Mouse (Mus musculus) liver, embryonic 16.5 days (tissue): ENCODE results near the gene Arpc5l. TPM values are rescaled to one million over a fixed set of nuclear protein-coding genes. Genes with fewer than 3 reads are reported as not detected.

Source experiments
- ATAC-seq: fragments of 200-750 bp; cut with Nextera tagmentation; 2 replicates; pipeline ENCODE4 v1.8.0; 2017; ENCODE audit warnings: low read depth, mild to moderate bottlenecking, moderate number of reproducible peaks, moderate library complexity
- H3K27ac ChIP-seq: fragments of 300-500 bp; sonication (generic); 2 replicates; pipeline ENCODE4 v1.5.1; 2014; ENCODE audit warnings: mild to moderate bottlenecking, low read length
- H3K27me3 ChIP-seq: fragments of 300-500 bp; sonication (generic); 2 replicates; pipeline ENCODE4 v1.6.1; 2014; ENCODE audit warnings: low read depth, low read length, mixed read lengths; ENCODE audit not compliant: control insufficient read depth, insufficient read depth
- H3K36me3 ChIP-seq: fragments of 300-500 bp; sonication (generic); 2 replicates; pipeline ENCODE4 v1.6.1; 2014; ENCODE audit warnings: mild to moderate bottlenecking; ENCODE audit not compliant: control insufficient read depth, insufficient read depth
- H3K4me1 ChIP-seq: fragments of 300-500 bp; sonication (generic); 2 replicates; pipeline ENCODE4 v1.6.1; 2014; ENCODE audit warnings: low read depth, low read length, mixed read lengths; ENCODE audit not compliant: control insufficient read depth
- H3K4me2 ChIP-seq: fragments of 300-500 bp; sonication (generic); 2 replicates; pipeline ENCODE4 v1.6.1; 2014; ENCODE audit warnings: low read depth, low read length, mixed read lengths
- H3K4me3 ChIP-seq: fragments of 300-500 bp; sonication (generic); 2 replicates; pipeline ENCODE4 v1.5.1; 2014; ENCODE audit warnings: low read depth, mild to moderate bottlenecking, low read length
- H3K9ac ChIP-seq: fragments of 300-500 bp; sonication (generic); 2 replicates; pipeline ENCODE4 v1.6.1; 2014; ENCODE audit warnings: low read depth, low read length
- H3K9me3 ChIP-seq: fragments of 300-500 bp; sonication (generic); replicated peaks from 2 replicates; pipeline ENCODE4 v1.6.1; 2016; ENCODE audit warnings: low read length; ENCODE audit not compliant: control insufficient read depth
- WGBS: fragments of 180-500 bp; shearing (Covaris S2); extraction: QIAGEN DNeasy Blood & Tissue Kit; methylation state at CpG from one replicate; pipeline ENCODE4 v1.1.7; 2014; ENCODE audit not compliant: insufficient replicate concordance; 5-methylcytosine and 5-hydroxymethylcytosine counted together
- polyA plus RNA-seq: library from polyadenylated mRNA; unstranded; fragments of >200 nt; fragmentation: Nextera tagmentation; extraction: Ambion mirVana; gene quantifications from 2 replicates; pipeline ENCODE4 v1.2.1, GENCODE M21; 2015

Gene Arpc5l
- polyA plus RNA-seq, result 45.8 and 48.6 TPM in 2 replicates

- H3K27ac ChIP-seq, result peak within 1 kb of the TSS; percentile 82
- H3K4me1 ChIP-seq, result peaks cover 55% of the 10 kb centered on the region
- ATAC-seq, result peak; percentile 85
- H3K27me3 ChIP-seq, result no peaks in the 10 kb centered on the region
- peaks cover 20% of the 10 kb centered on the region for H3K36me3 ChIP-seq
- WGBS, result under 1% methylated on average over 58 of the region's 58 CpGs
- H3K9me3 ChIP-seq, result no peaks in the 10 kb centered on the region
- peak within 1 kb of the TSS; percentile 84 for H3K4me2 ChIP-seq
- H3K4me3 ChIP-seq, result peak within 1 kb of the TSS; percentile 90
- peak within 1 kb of the TSS; percentile 80 for H3K9ac ChIP-seq
These were observed at the start of gene Arpc5l for GRCm38 (mm10) chr2:39004880-39005435. Gene Arpc5l, plus strand, starts transcription at chr2:39005348.

- WGBS, result 40% methylated on average over 2 of the region's 2 CpGs
- Histone ChIP-seq H3K4me2 (no peak overlapping the region), H3K4me1 (0 out of 2 replicates have a peak, but pooled peaks cover 2% of the 10 kb centered on the region)
These were observed 49.1 kb upstream of the Arpc5l start for GRCm38 (mm10) chr2:38956062-38956461.

GRCm38 (mm10) chr2:38957671-38958223, 47.4 kb upstream of the Arpc5l start:
- no peak overlapping the region for H3K4me2 ChIP-seq
- 58% methylated on average over 5 of the region's 5 CpGs for WGBS
- H3K36me3 ChIP-seq, result no peaks in the 10 kb centered on the region
- no peak overlapping the region for H3K4me3 ChIP-seq
- no peak overlapping the region for H3K27ac ChIP-seq
- ATAC-seq, result peak; percentile 9; the same call in 1 of the 2 replicates
- H3K9ac ChIP-seq, result no peak overlapping the region
- H3K27me3 ChIP-seq, result no peaks in the 10 kb centered on the region
- 0 out of 2 replicates have a peak, but pooled peaks cover 2% of the 10 kb centered on the region for H3K4me1 ChIP-seq
- no peaks in the 10 kb centered on the region for H3K9me3 ChIP-seq

More at GRCm38 (mm10) chr2:38956062-38956461, 49.1 kb upstream of the Arpc5l start:
- Histone ChIP-seq H3K36me3 (no peaks in the 10 kb centered on the region), H3K27ac (no peak overlapping the region), H3K9me3 (no peaks in the 10 kb centered on the region), H3K27me3 (no peaks in the 10 kb centered on the region), H3K9ac (no peak overlapping the region), H3K4me3 (no peak overlapping the region)
- no peak for ATAC-seq

GRCm38 (mm10) chr2:38964198-38964597, 41.0 kb upstream of the Arpc5l start:
- H3K4me1 ChIP-seq, result peaks cover under 1% of the 10 kb centered on the region
- ATAC-seq, result no peak
- WGBS, result 38% methylated on average over 4 of the region's 4 CpGs

GRCm38 (mm10) chr2:38969650-38970049, 35.5 kb upstream of the Arpc5l start:
- Histone ChIP-seq H3K27ac (peak overlapping the region; percentile 91), H3K9ac (no peak overlapping the region; the same call in 1 of the 2 replicates), H3K4me3 (no peak overlapping the region), H3K27me3 (no peaks in the 10 kb centered on the region), H3K4me1 (peaks cover 19% of the 10 kb centered on the region), H3K36me3 (no peaks in the 10 kb centered on the region), H3K4me2 (peak overlapping the region; percentile 52; the same call in 1 of the 2 replicates), H3K9me3 (no peaks in the 10 kb centered on the region)
- ATAC-seq, result peak; percentile 32
- WGBS, result 32% methylated on average over 2 of the region's 2 CpGs

More at GRCm38 (mm10) chr2:38964198-38964597, 41.0 kb upstream of the Arpc5l start:
- no peaks in the 10 kb centered on the region for H3K9me3 ChIP-seq
- H3K27me3 ChIP-seq, result no peaks in the 10 kb centered on the region
- no peak overlapping the region for H3K27ac ChIP-seq
- H3K9ac ChIP-seq, result no peak overlapping the region
- no peaks in the 10 kb centered on the region for H3K36me3 ChIP-seq
- H3K4me3 ChIP-seq, result no peak overlapping the region
- no peak overlapping the region for H3K4me2 ChIP-seq

GRCm38 (mm10) chr2:38970057-38970456, 35.1 kb upstream of the Arpc5l start:
- Histone ChIP-seq H3K4me3 (no peak overlapping the region), H3K36me3 (no peaks in the 10 kb centered on the region), H3K27me3 (no peaks in the 10 kb centered on the region), H3K4me1 (peaks cover 19% of the 10 kb centered on the region), H3K27ac (peak overlapping the region; percentile 91), H3K9me3 (no peaks in the 10 kb centered on the region), H3K9ac (peak overlapping the region; percentile 18; the same call in 1 of the 2 replicates), H3K4me2 (peak overlapping the region; percentile 52)
- ATAC-seq, result peak; percentile 95
- 16% methylated on average over 5 of the region's 5 CpGs for WGBS

GRCm38 (mm10) chr2:38973223-38973622, 31.9 kb upstream of the Arpc5l start:
- H3K9me3 ChIP-seq, result no peaks in the 10 kb centered on the region
- peaks cover 19% of the 10 kb centered on the region for H3K4me1 ChIP-seq
- no peak for ATAC-seq
- H3K4me2 ChIP-seq, result no peak overlapping the region
- H3K27me3 ChIP-seq, result no peaks in the 10 kb centered on the region
- H3K27ac ChIP-seq, result no peak overlapping the region
- whole genome bisulfite sequencing, result 8% methylated on average over 2 of the region's 2 CpGs
- no peak overlapping the region for H3K9ac ChIP-seq
- H3K36me3 ChIP-seq, result no peaks in the 10 kb centered on the region
- H3K4me3 ChIP-seq, result no peak overlapping the region

GRCm38 (mm10) chr2:38973701-38974100, 31.4 kb upstream of the Arpc5l start:
- no peak overlapping the region for H3K4me2 ChIP-seq
- no peak overlapping the region for H3K9ac ChIP-seq
- H3K9me3 ChIP-seq, result no peaks in the 10 kb centered on the region
- no peak overlapping the region for H3K27ac ChIP-seq
- H3K36me3 ChIP-seq, result no peaks in the 10 kb centered on the region
- peaks cover 19% of the 10 kb centered on the region for H3K4me1 ChIP-seq
- H3K27me3 ChIP-seq, result no peaks in the 10 kb centered on the region
- H3K4me3 ChIP-seq, result no peak overlapping the region
- no peak for ATAC-seq
- WGBS, result 58% methylated on average over 7 of the region's 7 CpGs

- no peak overlapping the region for H3K4me3 ChIP-seq
- H3K4me2 ChIP-seq, result no peak overlapping the region
- 0 out of 2 replicates have a peak, but pooled peaks cover under 1% of the 10 kb centered on the region for H3K27me3 ChIP-seq
- H3K36me3 ChIP-seq, result no peaks in the 10 kb centered on the region
- ATAC-seq, result no peak
- no peaks in the 10 kb centered on the region for H3K9me3 ChIP-seq
- no peak overlapping the region for H3K27ac ChIP-seq
- 35% methylated on average over 2 of the region's 2 CpGs for WGBS
- no peak overlapping the region for H3K9ac ChIP-seq
- H3K4me1 ChIP-seq, result peaks cover 19% of the 10 kb centered on the region
These were observed 31.0 kb upstream of the Arpc5l start for GRCm38 (mm10) chr2:38974171-38974570.
